Mouse (Mus musculus) spleen, adult 2 months (tissue): ENCODE data around the gene C1qtnf9.

Experiments used
- CTCF ChIP-seq: fragments of 200-500 bp; IDR thresholded peaks from 2 replicates; pipeline ENCODE4 v1.5.1; 2011; ENCODE audit warnings: mild to moderate bottlenecking, inconsistent platforms; ENCODE audit not compliant: insufficient read depth, insufficient read length, insufficient replicate concordance; ENCODE audit errors: extremely low read depth
- POLR2A ChIP-seq: fragments of 200-500 bp; IDR thresholded peaks from 2 replicates; pipeline ENCODE4 v1.6.1; 2011; ENCODE audit warnings: low read depth, low read length, inconsistent platforms

GRCm38 (mm10) chr14:60735848-60736547 is 31.9 kb upstream of the C1qtnf9 start:
- no peak for TF ChIP-seq CTCF
- TF ChIP-seq POLR2A: no peak
